Mouse (Mus musculus): Measurements from ENCODE around the gene Adamts14. TPM values are rescaled to one million over a fixed set of nuclear protein-coding genes. Genes with fewer than 3 reads are reported as not detected.

Gene Adamts14
- polyA plus RNA-seq, 1 experiment: 0.11 TPM

DNA sequence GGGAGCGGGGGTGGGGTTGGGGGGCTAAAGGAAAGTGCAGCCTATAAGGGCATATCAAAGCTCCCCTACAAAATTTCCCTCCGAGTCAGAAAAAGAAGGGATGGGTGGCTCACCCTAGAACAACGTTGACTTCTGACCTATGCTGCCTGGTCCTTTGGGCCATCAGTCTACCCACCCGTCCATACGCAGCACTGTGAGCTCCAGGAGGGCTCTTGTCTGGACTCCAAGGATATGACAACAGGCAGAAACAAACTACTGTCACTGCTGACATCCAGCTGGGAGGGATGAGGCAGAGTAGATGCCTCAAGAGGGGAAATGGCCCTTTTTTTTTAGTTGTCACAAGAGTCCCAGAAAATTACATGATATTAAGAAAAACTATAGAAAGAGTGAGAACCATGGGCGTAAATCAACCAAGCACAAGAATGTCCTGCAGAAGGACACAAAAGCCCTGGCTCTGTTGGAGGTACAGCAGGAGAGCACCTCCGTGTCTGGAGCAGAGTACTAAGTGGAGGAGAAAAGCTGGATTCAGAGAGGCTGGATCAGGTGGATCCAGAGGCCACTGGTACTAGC, 96.9 kb downstream of the Adamts14 start:
- peaks cover 11% of the 10 kb centered on the region for H3K4me1 ChIP-seq (ENCODE audit: control insufficient read depth, insufficient read depth, low read length)
- H3K4me3 ChIP-seq (ENCODE audit: insufficient read depth, low read length): no peak overlapping the region
- TF ChIP-seq POLR2A (IDR thresholded peaks at IDR 0.05; ENCODE audit: borderline replicate concordance, low read depth, low read length): no peak
- no peak for TF ChIP-seq CTCF (IDR thresholded peaks at IDR 0.05; ENCODE audit: low read depth, low read length)
- H3K27ac ChIP-seq (ENCODE audit: insufficient read depth, low read depth, low read length): no peak overlapping the region

DNA sequence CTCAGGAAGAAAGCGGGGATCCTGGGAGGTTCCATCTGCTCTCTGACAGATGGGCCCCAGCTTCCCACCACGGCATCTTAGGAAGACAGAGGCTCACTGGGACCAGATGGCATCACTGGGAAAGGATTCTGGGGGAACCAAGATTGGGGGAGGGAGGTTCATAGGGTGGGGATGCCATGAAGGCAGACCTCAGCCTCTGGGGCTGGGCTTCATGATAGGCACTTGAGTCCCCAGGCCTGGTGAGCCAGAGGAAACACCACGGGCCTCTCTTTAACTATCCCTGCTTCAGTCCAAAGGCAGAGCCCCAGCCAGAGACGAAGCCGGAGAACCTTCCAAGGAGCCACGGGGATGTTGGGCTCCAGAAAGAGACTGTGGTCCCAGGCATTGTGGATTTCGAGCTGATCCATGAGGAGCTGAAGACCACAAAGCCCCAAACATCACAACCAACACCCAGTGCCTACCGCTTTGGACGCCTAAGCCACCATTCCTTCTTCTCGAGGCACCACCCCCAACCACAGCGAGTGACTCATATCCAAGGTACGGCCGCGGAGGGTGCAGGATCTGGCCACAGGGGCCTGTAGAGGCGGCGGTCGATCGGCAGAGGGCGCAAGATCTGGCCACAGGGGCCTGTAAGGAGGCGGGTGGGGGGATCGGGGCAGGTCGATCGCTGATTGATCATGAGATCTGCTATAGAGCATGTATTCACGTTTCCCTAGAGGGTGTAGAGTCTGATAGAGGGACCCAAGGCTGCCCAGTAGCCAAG, 97.6 kb downstream of the Adamts14 start:
- Histone ChIP-seq H3K4me1 (ENCODE audit: control insufficient read depth, insufficient read depth, low read length) (peaks cover 11% of the 10 kb centered on the region), H3K27ac (ENCODE audit: insufficient read depth, low read depth, low read length) (no peak overlapping the region), H3K4me3 (ENCODE audit: insufficient read depth, low read length) (peak overlapping the region; percentile 44)
- TF ChIP-seq CTCF (IDR thresholded peaks at IDR 0.05; ENCODE audit: low read depth, low read length): peak; percentile 82
- TF ChIP-seq POLR2A (IDR thresholded peaks at IDR 0.05; ENCODE audit: borderline replicate concordance, low read depth, low read length): no peak

DNA sequence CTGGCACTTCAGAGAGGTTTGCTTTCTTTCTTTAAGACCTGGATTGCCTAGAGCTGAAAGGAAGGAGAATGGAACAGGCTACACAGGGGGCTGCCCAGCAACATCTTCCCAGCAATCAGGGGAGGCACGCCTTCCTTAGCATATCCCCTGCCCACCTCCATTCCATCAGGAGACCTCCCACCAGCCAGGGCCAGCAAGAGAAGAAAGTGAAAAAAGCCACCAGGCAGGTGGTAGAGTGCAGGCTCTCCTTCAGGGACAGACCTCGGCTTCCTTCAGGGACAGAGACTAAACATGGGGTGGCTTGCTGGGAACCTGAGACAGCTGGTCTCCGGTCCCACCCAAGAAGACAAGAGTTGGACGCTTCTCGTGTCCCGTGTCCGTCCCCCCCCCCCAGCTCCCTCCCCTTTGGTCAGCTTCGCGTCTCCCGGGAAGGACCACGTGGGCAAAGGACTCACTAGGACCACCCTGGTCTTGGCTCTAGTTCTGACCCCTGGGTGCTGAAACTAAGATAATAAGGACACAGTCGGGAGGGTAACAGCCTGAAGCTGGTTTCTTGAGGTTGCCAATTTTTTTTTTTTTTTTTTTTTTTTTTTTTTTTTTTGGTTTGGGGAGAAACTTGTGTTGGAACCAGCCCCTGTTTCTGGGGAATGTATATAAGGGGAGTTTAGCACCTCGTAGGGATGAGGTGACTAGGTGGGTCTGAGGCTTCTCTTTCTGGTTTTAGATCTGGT, 98.4 kb downstream of the Adamts14 start:
- no peak overlapping the region for H3K27ac ChIP-seq (ENCODE audit: insufficient read depth, low read depth, low read length)
- H3K4me1 ChIP-seq (ENCODE audit: control insufficient read depth, insufficient read depth, low read length): peaks cover 11% of the 10 kb centered on the region
- TF ChIP-seq CTCF (IDR thresholded peaks at IDR 0.05; ENCODE audit: low read depth, low read length): no peak
- no peak overlapping the region for H3K4me3 ChIP-seq (ENCODE audit: insufficient read depth, low read length)

DNA sequence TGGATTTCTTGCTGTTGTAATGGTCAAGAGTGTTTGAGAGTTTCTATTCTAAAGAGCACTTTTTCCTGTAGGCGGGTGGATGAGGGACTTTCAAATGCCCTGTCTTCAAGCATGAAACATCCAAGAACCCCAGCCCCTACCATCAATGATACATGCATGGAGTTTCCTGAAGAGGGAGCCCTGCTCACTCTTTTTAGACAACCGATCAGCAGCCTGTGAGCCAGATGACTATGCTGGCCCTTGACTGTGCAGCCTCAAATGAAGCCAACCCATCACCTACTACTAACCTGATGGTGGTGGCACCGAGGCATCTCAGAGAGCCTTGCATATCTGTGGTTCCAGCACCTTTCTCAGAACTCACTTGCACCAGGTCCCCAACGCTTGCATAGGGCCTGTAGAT, 100.7 kb downstream of the Adamts14 start:
- Histone ChIP-seq H3K4me1 (ENCODE audit: control insufficient read depth, insufficient read depth, low read length) (peaks cover 29% of the 10 kb centered on the region), H3K27ac (ENCODE audit: insufficient read depth, low read depth, low read length) (no peak overlapping the region), H3K4me3 (ENCODE audit: insufficient read depth, low read length) (no peak overlapping the region)
- no peak for TF ChIP-seq CTCF (IDR thresholded peaks at IDR 0.05; ENCODE audit: low read depth, low read length)
- TF ChIP-seq POLR2A (IDR thresholded peaks at IDR 0.05; ENCODE audit: borderline replicate concordance, low read depth, low read length): no peak

DNA sequence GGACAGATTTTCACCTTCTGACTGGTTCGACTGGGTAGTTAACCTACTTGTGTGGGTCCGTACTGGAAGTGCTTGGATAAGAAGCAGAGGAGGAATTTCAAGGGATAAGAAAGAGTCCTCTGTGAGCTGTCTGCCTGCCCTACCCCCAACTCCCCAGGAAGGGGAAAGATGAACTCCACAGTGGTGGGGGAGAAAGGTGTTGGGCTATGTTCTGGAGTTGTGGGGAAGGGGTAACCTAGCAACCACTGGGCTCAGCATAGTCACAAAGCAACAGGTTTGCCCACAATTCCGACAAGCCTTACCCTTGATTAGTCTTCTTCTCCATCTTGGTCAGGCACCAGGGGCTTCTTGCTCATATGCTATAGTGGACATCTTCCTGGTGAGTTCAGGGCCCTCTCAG, 101.6 kb downstream of the Adamts14 start, which contains the start of gene Tbata:
TSS of gene Tbata (plus strand) at position 301 of the 400 bp plus-strand sequence.
- no peak within 1 kb of the TSS for H3K27ac ChIP-seq (ENCODE audit: insufficient read depth, low read depth, low read length)
- no peak for TF ChIP-seq POLR2A (IDR thresholded peaks at IDR 0.05; ENCODE audit: borderline replicate concordance, low read depth, low read length)
- TF ChIP-seq CTCF (IDR thresholded peaks at IDR 0.05; ENCODE audit: low read depth, low read length): no peak
- no peak within 1 kb of the TSS for H3K4me3 ChIP-seq (ENCODE audit: insufficient read depth, low read length)
- peaks cover 32% of the 10 kb centered on the region for H3K4me1 ChIP-seq (ENCODE audit: control insufficient read depth, insufficient read depth, low read length)

DNA sequence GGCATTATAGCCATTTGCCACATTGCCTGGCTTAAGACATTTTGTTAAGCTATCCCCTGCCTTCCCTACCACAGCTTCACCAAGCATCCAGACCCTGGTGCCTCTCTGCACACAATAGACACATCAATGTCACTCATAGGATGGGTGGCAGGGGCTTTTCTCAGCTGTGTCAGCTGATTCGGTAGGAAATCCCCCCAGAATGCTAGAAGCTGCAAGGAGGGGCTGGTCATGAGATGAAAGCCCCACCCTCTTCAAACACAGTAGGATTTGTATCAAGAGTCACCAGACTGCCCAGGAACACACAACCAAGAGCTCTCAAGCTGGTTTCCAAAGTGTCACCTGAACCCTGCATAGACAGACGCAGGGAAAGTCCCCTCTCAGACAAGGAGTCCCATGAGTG, 104.8 kb downstream of the Adamts14 start:
- H3K27ac ChIP-seq (ENCODE audit: insufficient read depth, low read depth, low read length): peak overlapping the region; percentile 99
- peaks cover 38% of the 10 kb centered on the region for H3K4me1 ChIP-seq (ENCODE audit: control insufficient read depth, insufficient read depth, low read length)
- no peak overlapping the region for H3K4me3 ChIP-seq (ENCODE audit: insufficient read depth, low read length)
- TF ChIP-seq CTCF (IDR thresholded peaks at IDR 0.05; ENCODE audit: low read depth, low read length): no peak
- TF ChIP-seq POLR2A (IDR thresholded peaks at IDR 0.05; ENCODE audit: borderline replicate concordance, low read depth, low read length): no peak

DNA sequence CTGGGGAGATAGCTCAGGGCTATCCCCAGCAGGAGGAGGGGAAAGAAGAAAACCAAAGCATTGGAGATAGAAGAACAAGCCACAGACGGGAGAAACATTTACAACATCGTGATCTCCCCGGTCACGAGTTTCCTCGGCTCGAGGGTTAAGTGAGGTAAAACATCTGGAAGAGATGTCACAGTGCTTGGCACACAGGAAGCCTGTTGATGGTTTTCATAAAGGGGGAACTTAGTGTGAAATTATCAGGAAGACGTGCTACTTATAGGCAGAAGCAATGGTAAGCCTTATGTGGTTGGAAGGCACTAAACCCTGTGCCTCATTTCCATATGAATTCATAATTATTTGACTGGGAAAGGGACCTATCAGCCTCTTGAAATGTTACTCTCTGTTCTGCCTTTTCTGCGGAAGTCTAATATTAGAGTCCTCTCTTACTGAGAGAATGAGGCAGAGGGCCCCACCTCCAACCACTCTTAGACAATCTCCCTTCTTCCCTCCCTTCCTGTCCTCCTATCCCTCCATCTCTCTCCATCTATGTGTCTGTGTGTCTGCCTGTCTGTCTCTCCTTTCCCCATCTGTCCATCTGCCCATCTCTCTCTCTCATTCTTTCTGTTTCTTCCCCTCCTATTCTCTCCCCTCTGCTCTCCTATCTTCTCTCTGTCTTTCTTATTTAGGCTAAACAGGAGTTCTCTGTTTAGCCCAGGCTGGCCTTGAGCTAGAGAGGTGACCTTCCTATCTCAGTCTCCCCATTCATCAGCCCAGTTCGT, 105.7 kb downstream of the Adamts14 start:
- no peak overlapping the region for H3K4me3 ChIP-seq (ENCODE audit: insufficient read depth, low read length)
- peaks cover 38% of the 10 kb centered on the region for H3K4me1 ChIP-seq (ENCODE audit: control insufficient read depth, insufficient read depth, low read length)
- TF ChIP-seq POLR2A (IDR thresholded peaks at IDR 0.05; ENCODE audit: borderline replicate concordance, low read depth, low read length) (no peak), CTCF (IDR thresholded peaks at IDR 0.05; ENCODE audit: low read depth, low read length) (no peak)
- H3K27ac ChIP-seq (ENCODE audit: insufficient read depth, low read depth, low read length): peak overlapping the region; percentile 99

DNA sequence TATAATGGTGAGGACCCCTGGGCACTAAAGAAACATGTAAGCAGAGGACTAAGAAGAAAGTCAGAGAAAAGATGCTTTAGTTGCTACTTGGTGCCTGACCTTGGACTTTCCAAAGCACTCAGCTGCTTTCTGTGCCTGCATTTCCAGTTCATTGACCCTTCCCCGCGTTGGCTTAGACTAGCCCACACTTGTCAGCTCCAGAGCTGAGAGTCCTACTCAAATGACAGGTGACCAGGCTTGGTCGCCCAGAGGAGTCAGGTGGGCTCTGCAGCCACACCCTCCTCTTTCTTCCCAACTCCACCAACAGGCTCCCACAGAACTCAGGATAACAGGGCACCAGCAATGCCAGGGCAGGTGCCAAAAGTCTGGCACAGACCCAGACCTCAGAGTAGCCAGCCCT, 110.9 kb downstream of the Adamts14 start:
- TF ChIP-seq POLR2A (IDR thresholded peaks at IDR 0.05; ENCODE audit: borderline replicate concordance, low read depth, low read length) (no peak), CTCF (IDR thresholded peaks at IDR 0.05; ENCODE audit: low read depth, low read length) (no peak)
- no peak overlapping the region for H3K4me3 ChIP-seq (ENCODE audit: insufficient read depth, low read length)
- peaks cover 17% of the 10 kb centered on the region for H3K4me1 ChIP-seq (ENCODE audit: control insufficient read depth, insufficient read depth, low read length)
- H3K27ac ChIP-seq (ENCODE audit: insufficient read depth, low read depth, low read length): no peak overlapping the region

DNA sequence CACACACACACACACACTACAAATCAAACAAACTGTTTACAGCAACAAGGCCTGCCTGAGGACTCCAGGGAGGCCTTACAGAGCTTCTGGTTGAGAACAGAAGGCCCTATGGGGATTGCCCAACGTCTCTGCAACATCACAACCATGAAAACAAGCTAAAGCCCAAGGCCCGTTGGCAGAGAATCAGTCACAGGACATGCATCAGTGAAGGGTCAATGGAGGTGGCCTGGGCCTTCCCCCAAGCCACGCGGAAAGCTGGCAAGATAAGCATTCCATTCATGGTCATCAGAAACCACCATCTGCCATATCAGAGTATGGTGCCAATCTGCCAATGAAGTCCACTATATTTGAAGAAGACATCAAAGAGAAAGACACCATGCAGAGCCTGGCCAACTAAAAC, 112.6 kb downstream of the Adamts14 start:
- H3K27ac ChIP-seq (ENCODE audit: insufficient read depth, low read depth, low read length): no peak overlapping the region
- TF ChIP-seq CTCF (IDR thresholded peaks at IDR 0.05; ENCODE audit: low read depth, low read length) (no peak), POLR2A (IDR thresholded peaks at IDR 0.05; ENCODE audit: borderline replicate concordance, low read depth, low read length) (no peak)
- H3K4me3 ChIP-seq (ENCODE audit: insufficient read depth, low read length): no peak overlapping the region
- peaks cover 6% of the 10 kb centered on the region for H3K4me1 ChIP-seq (ENCODE audit: control insufficient read depth, insufficient read depth, low read length)
